Mouse (Mus musculus): ENCODE measurements around the gene Zfp768. TPM values are rescaled to one million over a fixed set of nuclear protein-coding genes. Genes with fewer than 3 reads are reported as not detected.
A peak's percentile ranks its signal among the peaks of the same experiment; 100 is the strongest.

Zfp768 gene
- polyA plus RNA-seq, 1 experiment = 17.3 TPM

DNA sequence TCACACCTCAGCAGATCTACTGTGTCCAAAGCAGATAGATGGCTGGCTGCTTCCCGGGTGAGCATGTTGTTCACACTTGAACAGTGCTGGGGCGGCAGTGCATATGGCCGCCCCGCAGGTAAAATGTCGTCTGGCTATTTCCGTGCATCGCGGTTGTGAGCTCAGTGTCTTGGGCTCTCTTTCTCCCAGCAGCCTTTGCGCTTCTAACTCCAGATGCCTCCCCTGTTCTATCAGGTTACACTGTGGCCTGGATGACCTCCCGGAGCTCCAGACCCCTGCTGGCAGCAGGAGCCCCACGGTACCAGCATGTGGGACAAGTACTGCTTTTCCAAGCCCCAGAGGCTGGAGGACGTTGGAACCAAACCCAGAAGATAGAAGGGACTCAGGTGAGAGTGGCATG lies 35.4 kb downstream of the Zfp768 start:
- Histone ChIP-seq H3K79me2 (ENCODE audit: control insufficient read depth, insufficient read depth) (no peaks in the 10 kb centered on the region), H3ac (ENCODE audit: control insufficient read depth, insufficient read length) (no peak overlapping the region), H3K4me2 (ENCODE audit: low read depth) (peak overlapping the region; percentile 18), H3K4me3 (no peak overlapping the region), H3K27me3 (ENCODE audit: control insufficient read depth, insufficient read depth, insufficient read length) (peaks cover 61% of the 10 kb centered on the region), H3K36me3 (ENCODE audit: control insufficient read depth, insufficient read depth) (no peaks in the 10 kb centered on the region)
- no peak for TF ChIP-seq SRF (IDR thresholded peaks at IDR 0.05; ENCODE audit: control insufficient read depth, insufficient read length, low read depth)
- TF ChIP-seq POLR2A (IDR thresholded peaks at IDR 0.05; ENCODE audit: insufficient read length, low read depth) = no peak
- no peak for TF ChIP-seq MYOG (IDR thresholded peaks at IDR 0.05; ENCODE audit: control insufficient read depth in 1 of 3, insufficient read depth in 1 of 3, insufficient read length in 2 of 3, low read depth in 2 of 3)
- TF ChIP-seq REST (IDR thresholded peaks at IDR 0.05; ENCODE audit: insufficient read depth, insufficient read length) = no peak
- TF ChIP-seq POLR2AphosphoS2 (IDR thresholded peaks at IDR 0.05; ENCODE audit: insufficient read length, low read depth) = no peak

DNA sequence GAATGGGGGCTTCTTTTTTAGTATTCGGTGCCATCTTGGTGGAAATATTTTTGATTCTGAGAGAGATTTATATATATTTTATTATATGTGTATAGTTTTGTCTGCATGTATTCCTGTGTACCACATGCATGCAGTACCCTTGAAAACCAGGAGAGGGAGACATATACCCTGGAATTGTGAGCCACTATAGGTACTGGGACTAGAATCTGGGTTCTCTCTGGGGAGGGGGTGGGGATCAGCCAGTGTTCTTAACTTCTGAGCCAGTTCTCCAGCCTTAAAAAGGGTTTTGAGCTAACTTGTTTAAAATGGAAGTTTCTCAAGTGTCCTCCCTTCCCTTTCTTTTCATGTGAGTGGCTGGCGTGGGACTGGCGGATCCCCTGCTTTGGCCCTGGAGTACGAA lies 36.5 kb downstream of the Zfp768 start:
- no peaks in the 10 kb centered on the region for H3K79me2 ChIP-seq (ENCODE audit: control insufficient read depth, insufficient read depth)
- H3K4me3 ChIP-seq = no peak overlapping the region
- TF ChIP-seq MYOG (IDR thresholded peaks at IDR 0.05; ENCODE audit: control insufficient read depth in 1 of 3, insufficient read depth in 1 of 3, insufficient read length in 2 of 3, low read depth in 2 of 3) (no peak), POLR2A (IDR thresholded peaks at IDR 0.05; ENCODE audit: insufficient read length, low read depth) (no peak), CEBPB (IDR thresholded peaks at IDR 0.05; ENCODE audit: insufficient read depth, poor library complexity, severe bottlenecking) (no peak), TCF3 (IDR thresholded peaks at IDR 0.05; ENCODE audit: insufficient read length, low read depth) (no peak), USF1 (IDR thresholded peaks at IDR 0.05; ENCODE audit: low read depth) (no peak), POLR2AphosphoS2 (IDR thresholded peaks at IDR 0.05; ENCODE audit: insufficient read length, low read depth) (no peak), REST (IDR thresholded peaks at IDR 0.05; ENCODE audit: insufficient read depth, insufficient read length) (no peak), MAX (IDR thresholded peaks at IDR 0.05; ENCODE audit: low read depth) (no peak), E2F4 (IDR thresholded peaks at IDR 0.05; ENCODE audit: insufficient read depth) (no peak), TCF12 (IDR thresholded peaks at IDR 0.05; ENCODE audit: insufficient read depth, poor library complexity, severe bottlenecking) (no peak), MYOD1 (IDR thresholded peaks at IDR 0.05; ENCODE audit: control insufficient read depth in 1 of 3, insufficient read length in 2 of 3, low read depth in 2 of 3) (no peak), SRF (IDR thresholded peaks at IDR 0.05; ENCODE audit: control insufficient read depth, insufficient read length, low read depth) (no peak)
- H3K4me2 ChIP-seq (ENCODE audit: low read depth) = no peak overlapping the region
- no peaks in the 10 kb centered on the region for H3K36me3 ChIP-seq (ENCODE audit: control insufficient read depth, insufficient read depth)
- H3K27me3 ChIP-seq (ENCODE audit: control insufficient read depth, insufficient read depth, insufficient read length) = peaks cover 58% of the 10 kb centered on the region
- no peak overlapping the region for H3ac ChIP-seq (ENCODE audit: control insufficient read depth, insufficient read length)

DNA sequence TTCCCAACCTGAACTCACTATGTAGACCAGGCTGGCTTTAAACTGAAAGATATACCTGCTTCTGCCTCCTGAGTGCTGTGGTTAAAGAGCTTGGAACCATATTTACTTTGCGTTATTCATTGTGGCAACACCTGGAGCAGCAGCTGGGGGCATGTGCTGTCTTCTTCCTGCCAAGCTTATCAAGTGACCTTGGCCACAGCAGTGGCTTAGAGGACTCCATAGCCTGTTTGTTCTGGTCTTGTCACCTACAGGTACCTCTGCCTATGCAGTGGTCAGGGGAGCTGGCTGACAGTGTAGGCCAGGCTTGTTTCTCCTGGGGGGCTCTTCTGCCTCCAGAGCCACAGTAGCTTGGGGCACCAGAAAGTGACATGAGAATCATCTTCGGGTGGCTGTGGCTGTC lies 37.0 kb downstream of the Zfp768 start:
- Histone ChIP-seq H3K4me3 (no peak overlapping the region), H3K27me3 (ENCODE audit: control insufficient read depth, insufficient read depth, insufficient read length) (peaks cover 59% of the 10 kb centered on the region), H3K4me2 (ENCODE audit: low read depth) (no peak overlapping the region), H3K79me2 (ENCODE audit: control insufficient read depth, insufficient read depth) (no peaks in the 10 kb centered on the region), H3ac (ENCODE audit: control insufficient read depth, insufficient read length) (no peak overlapping the region), H3K36me3 (ENCODE audit: control insufficient read depth, insufficient read depth) (no peaks in the 10 kb centered on the region)
- TF ChIP-seq POLR2AphosphoS2 (IDR thresholded peaks at IDR 0.05; ENCODE audit: insufficient read length, low read depth) (no peak), SRF (IDR thresholded peaks at IDR 0.05; ENCODE audit: control insufficient read depth, insufficient read length, low read depth) (no peak)

DNA sequence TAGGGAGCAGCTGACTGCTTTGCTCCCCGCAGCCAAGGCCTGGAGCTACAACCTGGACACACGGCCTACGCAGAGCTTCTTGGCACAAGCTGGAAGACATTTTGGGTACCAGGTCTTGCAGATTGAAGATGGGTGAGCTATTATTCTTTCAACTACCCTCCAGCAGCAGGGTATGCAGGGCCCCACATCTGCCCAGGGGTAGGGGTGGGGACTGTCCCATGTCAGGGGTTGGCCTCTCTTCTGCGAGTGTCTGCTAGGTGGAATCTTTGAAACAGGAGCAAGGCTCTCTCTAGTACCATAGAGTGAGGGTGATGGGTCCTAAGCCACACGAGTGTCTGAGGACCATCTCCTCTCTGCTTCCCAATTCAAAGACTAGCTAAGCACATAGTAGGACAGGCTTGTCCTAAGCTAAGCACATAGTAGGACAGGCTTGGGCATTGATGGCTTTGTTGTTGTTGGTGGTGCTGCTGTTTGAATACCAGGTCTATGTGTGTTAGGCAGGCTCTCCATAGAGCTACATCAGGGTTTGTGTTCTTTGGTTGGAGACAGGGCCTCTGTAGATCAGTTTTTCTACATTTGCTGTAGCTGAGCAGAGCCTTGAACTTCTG lies 47.7 kb downstream of the Zfp768 start:
- TF ChIP-seq CEBPB (IDR thresholded peaks at IDR 0.05; ENCODE audit: insufficient read depth, poor library complexity, severe bottlenecking) (no peak), MYOD1 (IDR thresholded peaks at IDR 0.05; ENCODE audit: control insufficient read depth in 1 of 3, insufficient read length in 2 of 3, low read depth in 2 of 3) (no peak), REST (IDR thresholded peaks at IDR 0.05; ENCODE audit: insufficient read depth, insufficient read length) (no peak), USF1 (IDR thresholded peaks at IDR 0.05; ENCODE audit: low read depth) (no peak), TCF3 (IDR thresholded peaks at IDR 0.05; ENCODE audit: insufficient read length, low read depth) (no peak), POLR2AphosphoS2 (IDR thresholded peaks at IDR 0.05; ENCODE audit: insufficient read length, low read depth) (no peak)
- no peak overlapping the region for H3K4me3 ChIP-seq
- H3K36me3 ChIP-seq (ENCODE audit: control insufficient read depth, insufficient read depth) = no peaks in the 10 kb centered on the region

DNA sequence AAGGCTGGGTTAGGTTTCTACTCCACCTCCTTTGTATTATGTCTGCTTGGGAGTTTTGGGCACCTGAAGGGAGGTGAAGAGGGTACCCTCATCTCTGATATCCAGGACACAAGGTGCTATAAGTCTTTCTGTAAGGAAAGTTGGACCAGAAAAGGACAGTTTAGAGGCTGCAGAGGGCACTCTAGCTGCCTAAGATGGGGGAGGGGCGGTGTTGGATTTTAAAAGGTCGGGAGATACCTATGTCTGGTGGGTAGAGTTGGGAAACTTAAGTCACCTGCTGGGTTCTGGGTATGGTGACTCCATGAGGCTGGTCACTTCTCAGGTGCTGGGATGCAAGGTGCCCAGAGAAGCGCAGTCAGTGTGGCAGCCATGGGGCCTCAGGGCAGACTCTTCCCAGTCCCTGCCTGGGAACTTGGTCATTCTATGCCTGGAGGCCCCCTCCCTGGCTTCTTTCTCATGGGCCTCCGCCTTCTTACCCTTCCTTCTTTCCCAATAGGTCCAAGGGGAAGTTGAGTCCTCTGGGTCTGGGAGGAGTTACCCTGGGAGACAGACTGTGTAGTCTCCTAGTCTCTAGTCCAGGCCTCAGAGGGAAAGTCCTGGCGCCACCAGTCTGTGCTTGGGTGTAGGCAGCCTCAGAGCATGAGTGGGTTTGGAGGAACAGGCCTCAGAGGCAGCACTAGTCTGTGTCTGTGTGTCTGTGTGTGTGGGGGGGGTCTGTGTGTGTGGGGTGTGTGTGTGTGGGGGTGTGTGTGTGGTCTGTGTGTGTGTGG lies 48.4 kb downstream of the Zfp768 start:
- no peak overlapping the region for H3K4me2 ChIP-seq (ENCODE audit: low read depth)

More for the DNA sequence above, 47.7 kb downstream of the Zfp768 start:
- H3K27me3 ChIP-seq (ENCODE audit: control insufficient read depth, insufficient read depth, insufficient read length) = peaks cover 49% of the 10 kb centered on the region
- no peaks in the 10 kb centered on the region for H3K79me2 ChIP-seq (ENCODE audit: control insufficient read depth, insufficient read depth)
- no peak overlapping the region for H3ac ChIP-seq (ENCODE audit: control insufficient read depth, insufficient read length)
- no peak overlapping the region for H3K4me2 ChIP-seq (ENCODE audit: low read depth)

More for the DNA sequence above, 48.4 kb downstream of the Zfp768 start:
- H3K36me3 ChIP-seq (ENCODE audit: control insufficient read depth, insufficient read depth) = no peaks in the 10 kb centered on the region
- no peaks in the 10 kb centered on the region for H3K79me2 ChIP-seq (ENCODE audit: control insufficient read depth, insufficient read depth)
- H3ac ChIP-seq (ENCODE audit: control insufficient read depth, insufficient read length) = no peak overlapping the region
- peaks cover 49% of the 10 kb centered on the region for H3K27me3 ChIP-seq (ENCODE audit: control insufficient read depth, insufficient read depth, insufficient read length)
- no peak for TF ChIP-seq E2F4 (IDR thresholded peaks at IDR 0.05; ENCODE audit: insufficient read depth)
- no peak for TF ChIP-seq REST (IDR thresholded peaks at IDR 0.05; ENCODE audit: insufficient read depth, insufficient read length)
- H3K4me3 ChIP-seq = no peak overlapping the region

Data from myocyte (in vitro differentiated cells).